In genomic region chr6:125657966-125658365, GRCm38 (mm10) we compare ENCODE assay signal across 34 mouse cellular contexts. TPM values are rescaled to one million over a fixed set of nuclear protein-coding genes. Genes with fewer than 3 reads are reported as not detected.
"Had no signal": no experiment of that assay in that cellular context is flagged by ENCODE, and none has a peak within 500 bp of the region (broad histone marks: within the 10 kb centered on the region; RNA-seq: fewer than 3 reads in every experiment).

No protein-coding gene starts in this region.

- H3K9ac ChIP-seq: limb, embryonic 12.5 days; limb, embryonic 13.5 days; limb, embryonic 15.5 days; liver, embryonic 12.5 days; liver, embryonic 13.5 days; liver, embryonic 14.5 days; liver, embryonic 15.5 days; lung, embryonic 14.5 days; lung, embryonic 15.5 days; midbrain, embryonic 12.5 days; midbrain, embryonic 13.5 days; midbrain, embryonic 15.5 days; neural tube, embryonic 12.5 days; neural tube, embryonic 13.5 days had no signal

- H3K4me1 ChIP-seq: limb, embryonic 10.5 days; liver, embryonic 12.5 days; liver, embryonic 13.5 days; liver, embryonic 15.5 days; lung, embryonic 15.5 days; midbrain, embryonic 10.5 days; midbrain, embryonic 12.5 days; midbrain, embryonic 13.5 days; midbrain, embryonic 15.5 days; neural tube, embryonic 12.5 days; neural tube, embryonic 13.5 days had no signal

- H3K4me2 ChIP-seq: limb, embryonic 12.5 days; limb, embryonic 13.5 days; limb, embryonic 15.5 days; liver, embryonic 12.5 days; liver, embryonic 13.5 days; liver, embryonic 15.5 days; lung, embryonic 14.5 days; lung, embryonic 15.5 days; midbrain, embryonic 11.5 days; midbrain, embryonic 12.5 days; midbrain, embryonic 13.5 days; midbrain, embryonic 15.5 days; neural tube, embryonic 12.5 days; neural tube, embryonic 13.5 days had no signal

- H3K36me3 ChIP-seq: limb, embryonic 10.5 days; limb, embryonic 12.5 days; limb, embryonic 13.5 days; limb, embryonic 15.5 days; liver, embryonic 12.5 days; liver, embryonic 13.5 days; liver, embryonic 15.5 days; lung, embryonic 15.5 days; midbrain, embryonic 10.5 days; midbrain, embryonic 12.5 days; midbrain, embryonic 13.5 days; midbrain, embryonic 15.5 days; neural tube, embryonic 12.5 days; neural tube, embryonic 13.5 days had no signal

- H3K27ac ChIP-seq: limb, embryonic 10.5 days; limb, embryonic 12.5 days; limb, embryonic 13.5 days; limb, embryonic 15.5 days; liver, embryonic 12.5 days; liver, embryonic 13.5 days; liver, embryonic 14.5 days; liver, embryonic 15.5 days; lung, embryonic 15.5 days; macrophage; midbrain, embryonic 10.5 days; midbrain, embryonic 12.5 days; midbrain, embryonic 13.5 days; midbrain, embryonic 15.5 days; neural tube, embryonic 12.5 days; neural tube, embryonic 13.5 days had no signal

- ATAC-seq: liver, embryonic 12.5 days; lung, postnatal 0 days; midbrain, embryonic 13.5 days; midbrain, embryonic 15.5 days; midbrain, embryonic 16.5 days had no signal

- H3K27me3 ChIP-seq: limb, embryonic 12.5 days; limb, embryonic 13.5 days; liver, embryonic 12.5 days; liver, embryonic 13.5 days; liver, embryonic 15.5 days; lung, embryonic 15.5 days; megakaryocyte, embryonic 14.5 days; midbrain, embryonic 12.5 days; midbrain, embryonic 13.5 days; midbrain, embryonic 15.5 days; neural tube, embryonic 12.5 days; neural tube, embryonic 13.5 days had no signal

- H3K4me3 ChIP-seq: limb, embryonic 10.5 days; limb, embryonic 12.5 days; limb, embryonic 13.5 days; limb, embryonic 15.5 days; liver, embryonic 12.5 days; liver, embryonic 13.5 days; liver, embryonic 15.5 days; lung, embryonic 15.5 days; megakaryocyte, embryonic 14.5 days; midbrain, embryonic 10.5 days; midbrain, embryonic 12.5 days; midbrain, embryonic 13.5 days; midbrain, embryonic 15.5 days; myocyte; neural tube, embryonic 12.5 days; neural tube, embryonic 13.5 days had no signal

- DNase-seq: left cerebral cortex, postnatal 4 days; liver, embryonic 13.5 days; lung, adult 18-20 months; lung, adult 2 months; lung, embryonic 14.5 days; lung, postnatal 10 days; lung, postnatal 14 days; lung, postnatal 36 days; lung, postnatal 4 days; midbrain, embryonic 14.5 days had no signal

- H3K9me3 ChIP-seq: limb, embryonic 10.5 days; limb, embryonic 12.5 days; limb, embryonic 13.5 days; limb, embryonic 15.5 days; liver, embryonic 12.5 days; liver, embryonic 13.5 days; liver, embryonic 15.5 days; lung, embryonic 15.5 days; megakaryocyte, embryonic 14.5 days; midbrain, embryonic 10.5 days; midbrain, embryonic 12.5 days; midbrain, embryonic 13.5 days; midbrain, embryonic 15.5 days; neural tube, embryonic 12.5 days; neural tube, embryonic 13.5 days had no signal

RNA-seq across cellular contexts. Expression of gene Ano2, which starts 32.3 kb away (rescaled TPM):
- total RNA-seq: megakaryocyte progenitor cell, adult 5-6 weeks; megakaryocyte, adult 5-6 weeks; megakaryocyte-erythroid progenitor cell, adult 5-6 weeks had no signal
- polyA plus RNA-seq: limb, embryonic 12.5 days; limb, embryonic 13.5 days; liver, embryonic 16.5 days; macrophage; myocyte had no signal
